Mouse (Mus musculus) bone marrow, adult 2 months (tissue): ENCODE measurements at regions not wholly inside any gene's neighbourhood (a gene's known extent, or its start where the extent isn't known, plus 50 kb on each side); places are given as distances from the start of the nearest gene placed in this dataset.

Source experiments
- CTCF ChIP-seq: fragments of 200-500 bp; IDR thresholded peaks from 2 replicates; pipeline ENCODE4 v1.5.1; 2011; ENCODE audit warnings: low read length, control low read depth; ENCODE audit not compliant: control insufficient read depth, insufficient read depth
- POLR2A ChIP-seq: fragments of 200-500 bp; IDR thresholded peaks from 2 replicates; pipeline ENCODE4 v1.6.1; 2011; ENCODE audit warnings: low read depth, mild to moderate bottlenecking, control low read depth, low read length, borderline replicate concordance; ENCODE audit not compliant: control insufficient read depth

- TF ChIP-seq POLR2A = no peak
- no peak for TF ChIP-seq CTCF
Observed at GRCm38 (mm10) chr3:40027713-40028112, 503.4 kb upstream of the Intu start.
